Mouse (Mus musculus) olfactory bulb, adult 2 months (tissue): Measurements from ENCODE around the gene Dnajc2. TPM values are rescaled to one million over a fixed set of nuclear protein-coding genes. Genes with fewer than 3 reads are reported as not detected.
A peak's percentile ranks its signal among the peaks of the same experiment; 100 is the strongest.

Experiments
- H3K27ac ChIP-seq: fragments of 200-500 bp; 2 replicates; pipeline ENCODE4 v1.5.1; 2012; ENCODE audit warnings: low read depth, low read length; ENCODE audit not compliant: insufficient read depth
- H3K4me1 ChIP-seq: fragments of 200-500 bp; 2 replicates; pipeline ENCODE4 v1.6.1; 2012; ENCODE audit warnings: low read length; ENCODE audit not compliant: control insufficient read depth, insufficient read depth
- H3K4me3 ChIP-seq: fragments of 200-500 bp; 2 replicates; pipeline ENCODE4 v1.5.1; 2012; ENCODE audit warnings: mild to moderate bottlenecking, low read depth, low read length, moderate library complexity; ENCODE audit not compliant: insufficient read depth
- CTCF ChIP-seq: fragments of 200-500 bp; IDR thresholded peaks from 2 replicates; pipeline ENCODE4 v1.5.1; 2012; ENCODE audit warnings: low read depth, mild to moderate bottlenecking, low read length, moderate library complexity; ENCODE audit not compliant: insufficient read depth
- POLR2A ChIP-seq: fragments of 200-500 bp; IDR thresholded peaks from 2 replicates; pipeline ENCODE4 v1.6.1; 2012; ENCODE audit warnings: mild to moderate bottlenecking, low read depth, low read length, moderate library complexity; ENCODE audit not compliant: insufficient read depth
- WGBS: fragments of 180-500 bp; shearing (Covaris S2); methylation state at CpG from one replicate; pipeline ENCODE4 v1.1.7; 2018; 5-methylcytosine and 5-hydroxymethylcytosine counted together
- polyA plus RNA-seq: library from polyadenylated mRNA; stranded (reverse); fragments of >200 nt; gene quantifications from 2 replicates; pipeline ENCODE4 v1.2.4, GENCODE M21; 2012; ENCODE audit warnings: low replicate concordance; ENCODE audit not compliant: missing spikeins, insufficient read depth, insufficient read length

Gene Dnajc2
- polyA plus RNA-seq, 1 experiment: not detected

DNA sequence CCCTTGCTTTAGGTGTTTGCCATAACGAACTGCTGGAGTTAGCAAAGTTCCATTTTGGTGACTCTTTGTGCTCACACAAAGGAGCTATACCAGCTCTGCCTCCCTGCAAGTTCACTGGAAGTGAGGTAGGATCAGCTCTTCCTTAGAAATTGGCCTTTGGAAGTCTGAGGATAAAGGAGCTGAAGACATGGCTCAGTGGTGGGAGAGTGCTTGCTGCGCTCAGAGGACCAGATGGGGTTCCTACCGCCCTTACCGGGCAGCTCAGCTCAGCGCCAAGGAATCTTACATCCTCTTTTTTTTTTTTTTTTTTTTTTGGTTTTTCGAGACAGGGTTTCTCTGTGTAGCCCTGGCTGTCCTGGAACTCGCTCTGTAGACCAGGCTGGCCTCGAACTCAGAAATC, 39.1 kb downstream of the Dnajc2 start:
- no peaks in the 10 kb centered on the region for H3K4me1 ChIP-seq
- WGBS: 92% methylated on average over 8 of the region's 8 CpGs
- TF ChIP-seq POLR2A (no peak), CTCF (no peak)
- H3K27ac ChIP-seq: no peak overlapping the region
- H3K4me3 ChIP-seq: no peak overlapping the region

- Histone ChIP-seq H3K4me3 (no peak overlapping the region), H3K4me1 (no peaks in the 10 kb centered on the region), H3K27ac (no peak overlapping the region)
- TF ChIP-seq POLR2A: no peak
- TF ChIP-seq CTCF: no peak
Measured at GRCm38 (mm10) chr5:21744651-21745050, 40.4 kb downstream of the Dnajc2 start.

DNA sequence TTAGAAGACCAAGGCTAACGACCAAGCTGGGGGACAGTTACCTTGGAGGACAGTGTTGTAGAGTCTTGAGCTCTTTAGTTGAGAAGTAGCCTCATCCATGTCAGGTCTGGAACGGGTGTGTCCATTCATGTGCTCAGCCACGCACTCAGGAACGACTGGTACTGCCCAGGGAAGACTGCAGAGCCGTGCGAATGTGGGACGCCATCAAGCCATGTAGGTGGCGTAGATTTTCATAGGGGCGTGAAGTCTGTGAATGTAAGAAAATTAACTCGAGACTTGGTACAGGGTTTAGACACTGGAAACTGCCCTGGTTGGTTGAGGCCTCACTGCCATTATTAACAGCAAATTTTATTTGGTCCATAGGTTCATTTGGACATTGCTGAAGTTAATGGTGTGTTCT, 41.4 kb downstream of the Dnajc2 start:
- TF ChIP-seq CTCF (no peak), POLR2A (no peak)
- no peak overlapping the region for H3K4me3 ChIP-seq
- H3K4me1 ChIP-seq: no peaks in the 10 kb centered on the region
- no peak overlapping the region for H3K27ac ChIP-seq
- WGBS: 96% methylated on average over 10 of the region's 10 CpGs

DNA sequence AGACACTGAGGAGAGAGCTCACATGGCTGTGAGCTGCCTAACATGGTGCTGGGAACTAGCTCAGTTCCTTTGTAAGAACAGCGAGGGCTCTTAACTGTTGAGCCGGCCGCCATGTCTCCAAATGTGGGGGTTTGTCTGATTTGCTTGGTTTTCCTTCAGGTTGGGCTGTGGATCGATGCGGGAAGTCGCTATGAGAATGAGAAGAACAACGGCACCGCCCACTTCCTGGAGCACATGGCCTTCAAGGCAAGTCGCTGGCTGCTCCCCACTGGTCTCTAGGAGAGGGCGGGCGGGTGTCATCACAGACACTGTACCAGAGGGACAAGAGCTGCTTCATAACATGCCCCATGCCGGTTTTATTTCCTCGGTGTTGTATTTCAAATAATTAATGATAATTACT, 45.2 kb downstream of the Dnajc2 start:
- Histone ChIP-seq H3K27ac (no peak overlapping the region), H3K4me3 (no peak overlapping the region), H3K4me1 (0 out of 2 replicates have a peak, but pooled peaks cover 2% of the 10 kb centered on the region)
- TF ChIP-seq CTCF (no peak), POLR2A (no peak)
- 87% methylated on average over 13 of the region's 13 CpGs for WGBS

GRCm38 (mm10) chr5:21739120-21739519, 45.9 kb downstream of the Dnajc2 start:
- H3K4me3 ChIP-seq: no peak overlapping the region
- H3K4me1 ChIP-seq: 0 out of 2 replicates have a peak, but pooled peaks cover 3% of the 10 kb centered on the region
- 88% methylated on average over 11 of the region's 11 CpGs for WGBS
- no peak overlapping the region for H3K27ac ChIP-seq
- no peak for TF ChIP-seq POLR2A
- TF ChIP-seq CTCF: no peak

DNA sequence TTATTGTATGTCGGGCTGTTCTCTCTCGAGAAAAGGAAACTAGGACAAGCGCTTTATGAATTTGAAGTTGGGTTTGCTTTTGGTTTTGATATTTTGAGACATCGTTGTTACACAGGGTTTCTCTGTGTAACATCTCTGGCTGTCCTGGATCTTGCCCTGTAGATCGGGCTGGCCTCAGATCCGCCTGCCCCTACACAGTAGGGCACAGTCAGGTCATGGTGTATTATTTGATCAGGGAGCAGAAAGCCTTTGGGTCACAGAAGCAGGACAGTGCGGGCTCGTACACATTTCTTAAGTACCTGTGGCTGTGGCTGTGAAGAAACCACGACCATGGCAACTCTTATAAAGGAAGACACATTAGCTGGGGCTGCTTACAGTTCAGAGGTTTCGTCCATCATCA, 47.4 kb downstream of the Dnajc2 start:
- TF ChIP-seq POLR2A (no peak), CTCF (no peak)
- WGBS: 17% methylated on average over 10 of the region's 10 CpGs
- H3K4me1 ChIP-seq: peaks cover 7% of the 10 kb centered on the region; the same call in 1 of the 2 replicates
- H3K4me3 ChIP-seq: peak overlapping the region; percentile 95
- no peak overlapping the region for H3K27ac ChIP-seq

DNA sequence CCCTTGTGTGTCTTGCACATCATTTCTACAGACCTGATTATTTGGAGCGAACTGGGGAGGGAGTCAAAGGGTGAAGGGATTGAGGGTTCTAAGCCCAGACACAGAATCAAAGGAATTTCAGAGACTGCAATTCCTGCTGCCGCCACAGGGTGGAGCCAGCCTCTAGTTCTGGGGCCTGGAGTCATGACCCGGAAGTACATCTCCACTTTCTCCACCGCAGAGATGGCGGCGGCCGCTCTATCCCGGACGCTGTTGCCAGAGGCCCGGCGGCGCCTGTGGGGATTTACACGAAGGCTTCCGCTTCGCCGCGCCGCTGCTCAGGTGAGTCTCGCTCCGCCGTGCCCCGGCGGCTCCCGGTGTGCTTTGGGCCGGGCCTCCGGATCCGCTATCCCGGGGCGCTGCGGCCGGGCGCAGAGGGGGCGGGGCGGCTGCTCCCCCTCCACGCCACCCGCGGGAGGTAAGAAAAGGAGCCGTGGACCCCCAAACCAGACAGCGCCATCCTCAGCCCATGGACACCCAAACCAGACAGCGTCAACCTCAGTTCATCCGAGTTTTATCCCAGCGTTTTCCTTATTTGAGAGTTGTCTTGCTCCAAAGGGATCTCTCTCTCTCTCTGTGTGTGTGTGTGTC, 48.0 kb downstream of the Dnajc2 start, which contains the start of gene Pmpcb:
Pmpcb (plus strand) TSS at position 186 of the 630 bp plus-strand sequence.
- peaks cover 7% of the 10 kb centered on the region; the same call in 1 of the 2 replicates for H3K4me1 ChIP-seq
- H3K27ac ChIP-seq: no peak within 1 kb of the TSS
- TF ChIP-seq CTCF (peak; percentile 66; the same call in 1 of the 2 replicates), POLR2A (peak; percentile 58; the same call in 1 of the 2 replicates)
- WGBS: under 1% methylated on average over 42 of the region's 42 CpGs
- H3K4me3 ChIP-seq: peak within 1 kb of the TSS; percentile 95

DNA sequence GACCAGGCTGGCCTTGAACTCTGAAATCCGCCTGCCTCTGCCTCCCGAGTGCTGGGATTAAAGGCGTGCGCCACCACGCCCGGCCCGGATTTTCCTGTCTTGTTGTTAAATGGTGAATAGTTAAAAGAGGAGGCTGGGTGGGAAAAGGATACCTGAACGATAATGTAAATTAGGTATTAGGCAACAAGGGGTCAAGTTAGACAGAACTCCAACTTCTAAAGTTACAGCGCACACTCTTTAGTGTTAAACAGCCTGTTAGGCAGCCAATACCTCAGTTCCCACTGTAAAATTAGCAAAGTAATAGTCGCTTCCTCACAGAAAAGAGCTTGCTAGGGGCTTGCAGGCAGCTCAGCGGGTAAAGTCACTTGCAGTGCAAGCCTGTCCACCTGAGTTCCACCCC, 49.0 kb downstream of the Dnajc2 start:
- Histone ChIP-seq H3K4me3 (no peak overlapping the region), H3K4me1 (peaks cover 7% of the 10 kb centered on the region; the same call in 1 of the 2 replicates), H3K27ac (no peak overlapping the region)
- TF ChIP-seq CTCF (no peak), POLR2A (no peak)
- 84% methylated on average over 11 of the region's 11 CpGs for WGBS

DNA sequence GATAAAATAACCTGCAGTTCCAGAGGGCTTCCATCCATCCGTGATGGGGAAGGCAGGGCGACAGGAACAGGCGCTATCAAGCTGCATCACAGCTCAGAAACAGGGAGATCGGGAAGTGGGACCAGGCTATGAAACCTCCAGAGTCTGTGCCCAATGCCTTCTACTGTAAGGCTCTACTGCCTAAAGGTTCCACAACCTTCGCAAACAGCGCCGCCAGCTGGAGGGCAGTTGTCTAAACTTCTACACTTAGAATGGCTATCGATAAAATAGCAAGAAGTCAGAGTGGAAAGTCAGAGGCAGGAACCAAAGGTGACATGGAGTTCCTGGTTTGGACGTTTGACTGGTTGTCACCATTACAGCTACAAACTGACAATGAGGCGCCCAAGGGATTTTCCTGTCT, 49.5 kb downstream of the Dnajc2 start:
- TF ChIP-seq POLR2A (no peak), CTCF (no peak)
- 30% methylated on average over 10 of the region's 10 CpGs for WGBS
- Histone ChIP-seq H3K4me3 (peak overlapping the region; percentile 21; the same call in 1 of the 2 replicates), H3K27ac (no peak overlapping the region), H3K4me1 (peaks cover 7% of the 10 kb centered on the region; the same call in 1 of the 2 replicates)

DNA sequence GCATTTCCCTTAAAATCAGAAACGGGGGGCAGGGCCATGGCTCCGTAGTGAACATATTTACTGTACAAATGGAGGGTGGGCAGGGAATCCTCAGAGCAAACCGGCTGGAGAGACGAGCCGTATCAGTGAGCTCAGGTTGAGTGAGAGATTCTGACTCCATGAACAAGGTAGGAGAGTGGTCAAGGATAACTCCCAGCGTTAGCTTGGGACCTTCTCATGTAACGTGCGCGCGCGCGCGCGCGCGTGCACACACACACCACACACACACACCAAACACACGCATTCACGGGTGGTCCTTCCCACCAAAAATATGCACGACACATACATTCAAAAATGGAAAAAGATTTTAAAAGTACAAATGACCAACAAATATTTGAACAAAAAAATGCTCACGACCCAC, 50.0 kb downstream of the Dnajc2 start:
- peak overlapping the region; percentile 23; the same call in 1 of the 2 replicates for H3K4me3 ChIP-seq
- 74% methylated on average over 20 of the region's 20 CpGs for WGBS
- H3K4me1 ChIP-seq: peaks cover 7% of the 10 kb centered on the region; the same call in 1 of the 2 replicates
- TF ChIP-seq POLR2A: no peak
- no peak for TF ChIP-seq CTCF
- H3K27ac ChIP-seq: no peak overlapping the region
